9 mouse cellular contexts compared by ENCODE assay signal in genomic region chr8:70584606-70585257, GRCm38 (mm10). TPM values are rescaled to one million over a fixed set of nuclear protein-coding genes. Genes with fewer than 3 reads are reported as not detected.
DNase-seq lines count a peak whose midpoint lies in the region; ATAC-seq and TF ChIP-seq lines count a peak whose summit lies in the region.
"Had no signal": no experiment of that assay in that cellular context is flagged by ENCODE, and none has a peak within 500 bp of the region (broad histone marks: within the 10 kb centered on the region; RNA-seq: fewer than 3 reads in every experiment).

No protein-coding gene starts in this region.

- 0 out of 2 replicates have a peak, but pooled peaks have one; percentile 7 for ATAC-seq in lung, postnatal 0 days
- ATAC-seq in forebrain, embryonic 15.5 days (replicated peaks), result peak; percentile 51; the same call in 1 of the 2 replicates
- 0 out of 2 replicates have a peak, but pooled peaks have one; percentile 10 for ATAC-seq in monocyte, adult 5-6 weeks (replicated peaks; ENCODE audit: insufficient number of reproducible peaks, low FRiP score, low TSS enrichment, poor library complexity, severe bottlenecking)

- no peak for TF ChIP-seq EP300 in lung, postnatal 0 days (IDR thresholded peaks at IDR 0.05)

- DNase-seq in heart, adult 11 months, result peak; percentile 92
- no peak for DNase-seq in heart, adult 9 months (ENCODE audit: low spot score in 2 of 2)
- DNase-seq in lung, postnatal 0 days (ENCODE audit: low spot score), result no peak
- DNase-seq in lung, postnatal 4 days, result no peak
- no peak for DNase-seq in left cerebral cortex, postnatal 36 days (ENCODE audit: low spot score in 2 of 2)

- peaks cover 30% of the 10 kb centered on the region for H3K36me3 ChIP-seq in lung, postnatal 0 days (ENCODE audit: insufficient read depth, low read length)
- H3K36me3 ChIP-seq in forebrain, embryonic 15.5 days, result peaks cover 62% of the 10 kb centered on the region

- H3K4me1 ChIP-seq in lung, postnatal 0 days (ENCODE audit: insufficient read depth, low read depth, low read length), result no peaks in the 10 kb centered on the region
- no peaks in the 10 kb centered on the region for H3K4me1 ChIP-seq in forebrain, embryonic 15.5 days

- H3K27ac ChIP-seq in lung, postnatal 0 days (ENCODE audit: low read length), result no peak overlapping the region
- no peak overlapping the region for H3K27ac ChIP-seq in forebrain, embryonic 15.5 days (replicated peaks)
- H3K27ac ChIP-seq: kidney, postnatal 0 days had no signal

- H3K27me3 ChIP-seq in lung, postnatal 0 days (replicated peaks; ENCODE audit: insufficient read depth, low read length), result no peaks in the 10 kb centered on the region
- no peaks in the 10 kb centered on the region for H3K27me3 ChIP-seq in forebrain, embryonic 15.5 days

- whole genome bisulfite sequencing in lung, postnatal 0 days, result 88% methylated on average over 9 of the region's 9 CpGs
- WGBS in forebrain, embryonic 15.5 days, result 91% methylated on average over 9 of the region's 9 CpGs

- intact Hi-C loops in left cerebral cortex, postnatal 36 days (cut with DNase I), result loop anchor here (5.0 kb wide), 1 partner anchor 37 kb away; no protein-coding TSS in a partner anchor

- H3K9ac ChIP-seq in lung, postnatal 0 days (replicated peaks; ENCODE audit: low read depth), result no peak overlapping the region
- no peak overlapping the region for H3K9ac ChIP-seq in forebrain, embryonic 15.5 days (replicated peaks)

- no peaks in the 10 kb centered on the region for H3K9me3 ChIP-seq in lung, postnatal 0 days (ENCODE audit: low read length)
- H3K9me3 ChIP-seq in forebrain, embryonic 15.5 days, result no peaks in the 10 kb centered on the region

- no peak overlapping the region for H3K4me2 ChIP-seq in lung, postnatal 0 days (replicated peaks; ENCODE audit: low read depth, low read length)
- H3K4me2 ChIP-seq in forebrain, embryonic 15.5 days (replicated peaks), result no peak overlapping the region
- H3K4me2 ChIP-seq: heart, embryonic 11.5 days had no signal

- no peak for TF ChIP-seq CTCF in lung, postnatal 0 days (IDR thresholded peaks at IDR 0.05)

- H3K4me3 ChIP-seq in lung, postnatal 0 days (ENCODE audit: low read depth, low read length), result no peak overlapping the region
- no peak overlapping the region for H3K4me3 ChIP-seq in forebrain, embryonic 15.5 days

RNA-seq across cellular contexts. Expression of gene Isyna1, which starts 9.4 kb away (rescaled TPM):
- polyA plus RNA-seq in lung, postnatal 0 days (2015; fragmentation: Nextera tagmentation; extraction: Ambion mirVana), result 49.1 and 57.8 TPM in 2 replicates
- 116 TPM in 2 replicates for polyA plus RNA-seq in forebrain, embryonic 15.5 days (2015; fragmentation: Nextera tagmentation; extraction: Ambion mirVana)
- 9.3 to 16.3 TPM (median 15.3 TPM) in 3 replicates for total RNA-seq in monocyte, adult 5-6 weeks (2017)
- total RNA-seq in left cerebral cortex, postnatal 36 days (2021), result 10 to 100 TPM; 47.5 to 53.0 TPM

RNA-seq across cellular contexts. Expression of gene Ssbp4, which starts 23.9 kb away (rescaled TPM):
- polyA plus RNA-seq in lung, postnatal 0 days (2015; fragmentation: Nextera tagmentation; extraction: Ambion mirVana), result 117 and 125 TPM in 2 replicates
- polyA plus RNA-seq in forebrain, embryonic 15.5 days (2015; fragmentation: Nextera tagmentation; extraction: Ambion mirVana), result 114 TPM in 2 replicates
- 83.1 to 151 TPM (median 94.1 TPM) in 3 replicates for total RNA-seq in monocyte, adult 5-6 weeks (2017)
- 100 to 1,000 TPM; 257 to 265 TPM for total RNA-seq in left cerebral cortex, postnatal 36 days (2021)

RNA-seq across cellular contexts. Expression of gene Lrrc25, which starts 31.2 kb away (rescaled TPM):
- polyA plus RNA-seq in lung, postnatal 0 days (2015; fragmentation: Nextera tagmentation; extraction: Ambion mirVana), result 4.2 TPM in 2 replicates
- polyA plus RNA-seq in forebrain, embryonic 15.5 days (2015; fragmentation: Nextera tagmentation; extraction: Ambion mirVana), result 0.74 and 1.3 TPM in 2 replicates
- total RNA-seq in monocyte, adult 5-6 weeks (2017), result 28.5 to 42.6 TPM (median 42.2 TPM) in 3 replicates
- 1 to 10 TPM in 1 of 2 experiments, under 1 TPM in 1; 0.44 to 1.2 TPM for total RNA-seq in left cerebral cortex, postnatal 36 days (2021)

RNA-seq across cellular contexts. Expression of gene Ell, which starts 45.5 kb away (rescaled TPM):
- 11.8 and 13.0 TPM in 2 replicates for polyA plus RNA-seq in lung, postnatal 0 days (2015; fragmentation: Nextera tagmentation; extraction: Ambion mirVana)
- 17.4 and 19.2 TPM in 2 replicates for polyA plus RNA-seq in forebrain, embryonic 15.5 days (2015; fragmentation: Nextera tagmentation; extraction: Ambion mirVana)
- total RNA-seq in monocyte, adult 5-6 weeks (2017), result 13.9 to 16.9 TPM (median 15.1 TPM) in 3 replicates
- 10 to 100 TPM; 19.1 to 20.7 TPM for total RNA-seq in left cerebral cortex, postnatal 36 days (2021)

RNA-seq across cellular contexts. Expression of gene Gdf15, which starts 47.5 kb away (rescaled TPM):
- 1.3 and 2.3 TPM in 2 replicates for polyA plus RNA-seq in lung, postnatal 0 days (2015; fragmentation: Nextera tagmentation; extraction: Ambion mirVana)
- not detected in 2 replicates for polyA plus RNA-seq in forebrain, embryonic 15.5 days (2015; fragmentation: Nextera tagmentation; extraction: Ambion mirVana)
- 0.19 to 3.8 TPM in 2 of 3 replicates, not detected in the other for total RNA-seq in monocyte, adult 5-6 weeks (2017)
- not detected for total RNA-seq in left cerebral cortex, postnatal 36 days (2021)

Comparison
In these comparisons a context has a peak if more than half of its experiments do, and no peak if none do; other contexts are left out.
1. RNA of gene Lrrc25, which starts 31.2 kb away (total RNA-seq): 28.5 to 42.6 TPM in monocyte, adult 5-6 weeks; 0.44 to 1.2 TPM in left cerebral cortex, postnatal 36 days; every median in the first group is over 10 times any median in the second.
2. Peak in every context shown above with its lines, with median percentiles within 50 percentile points of each other: ATAC-seq.